Mouse (Mus musculus): ENCODE measurements at regions not wholly inside any gene's neighbourhood (a gene's known extent, or its start where the extent isn't known, plus 50 kb on each side); places are given as distances from the start of the nearest gene placed in this dataset.

GRCm38 (mm10) chr3:140348670-140349069 is 863.5 kb downstream of the Pdha2 start:
- no peak overlapping the region for H3K9ac ChIP-seq (replicated peaks; ENCODE audit: low read depth, low read length)
- no peak overlapping the region for H3K27ac ChIP-seq (ENCODE audit: low read length)
- no peaks in the 10 kb centered on the region for H3K36me3 ChIP-seq (ENCODE audit: control insufficient read depth, insufficient read depth)
- H3K9me3 ChIP-seq (ENCODE audit: control insufficient read depth, low read length) = no peaks in the 10 kb centered on the region
- no peaks in the 10 kb centered on the region for H3K4me1 ChIP-seq (replicated peaks; ENCODE audit: control insufficient read depth, insufficient read depth, low read length)
- no peak for ATAC-seq
- no peak overlapping the region for H3K4me3 ChIP-seq (replicated peaks; ENCODE audit: low read length)
- no peaks in the 10 kb centered on the region for H3K27me3 ChIP-seq (replicated peaks; ENCODE audit: control insufficient read depth, insufficient read depth, low read length)
- WGBS = 31% methylated on average over 3 of the region's 3 CpGs
- no peak overlapping the region for H3K4me2 ChIP-seq (ENCODE audit: low read length)

DNA sequence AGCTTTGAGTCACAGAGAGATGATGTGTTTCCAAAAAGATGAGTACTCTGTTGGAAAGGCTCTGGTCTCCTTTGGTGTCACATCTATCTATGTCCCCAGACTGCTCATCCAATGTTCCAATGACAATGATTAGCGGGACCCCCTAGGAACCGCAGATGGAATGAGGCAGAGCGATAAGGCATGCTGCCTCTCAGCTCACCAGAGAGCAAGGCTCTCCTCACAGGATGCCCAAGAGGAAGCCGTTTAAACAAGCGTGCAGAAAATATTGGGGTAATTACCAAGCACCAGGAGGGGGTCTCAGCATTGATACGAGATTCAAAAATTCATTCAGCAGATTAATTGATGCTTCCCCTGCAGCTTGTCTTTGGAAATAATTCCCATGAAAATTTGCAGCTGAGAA is 871.5 kb downstream of the Pdha2 start:
- no peak overlapping the region for H3K4me3 ChIP-seq (replicated peaks; ENCODE audit: low read length)
- 48% methylated on average over 6 of the region's 6 CpGs for WGBS
- no peak overlapping the region for H3K4me2 ChIP-seq (ENCODE audit: low read length)
- no peak for ATAC-seq
- no peaks in the 10 kb centered on the region for H3K27me3 ChIP-seq (replicated peaks; ENCODE audit: control insufficient read depth, insufficient read depth, low read length)
- H3K4me1 ChIP-seq (replicated peaks; ENCODE audit: control insufficient read depth, insufficient read depth, low read length) = no peaks in the 10 kb centered on the region; the same call in 1 of the 2 replicates
- H3K36me3 ChIP-seq (ENCODE audit: control insufficient read depth, insufficient read depth) = no peaks in the 10 kb centered on the region
- H3K9me3 ChIP-seq (ENCODE audit: control insufficient read depth, low read length) = no peaks in the 10 kb centered on the region
- no peak overlapping the region for H3K27ac ChIP-seq (ENCODE audit: low read length)
- H3K9ac ChIP-seq (replicated peaks; ENCODE audit: low read depth, low read length) = no peak overlapping the region

- ATAC-seq = 0 out of 2 replicates have a peak, but pooled peaks have one; percentile 31
These were observed 898.4 kb downstream of the Pdha2 start for GRCm38 (mm10) chr3:140313795-140314194.

DNA sequence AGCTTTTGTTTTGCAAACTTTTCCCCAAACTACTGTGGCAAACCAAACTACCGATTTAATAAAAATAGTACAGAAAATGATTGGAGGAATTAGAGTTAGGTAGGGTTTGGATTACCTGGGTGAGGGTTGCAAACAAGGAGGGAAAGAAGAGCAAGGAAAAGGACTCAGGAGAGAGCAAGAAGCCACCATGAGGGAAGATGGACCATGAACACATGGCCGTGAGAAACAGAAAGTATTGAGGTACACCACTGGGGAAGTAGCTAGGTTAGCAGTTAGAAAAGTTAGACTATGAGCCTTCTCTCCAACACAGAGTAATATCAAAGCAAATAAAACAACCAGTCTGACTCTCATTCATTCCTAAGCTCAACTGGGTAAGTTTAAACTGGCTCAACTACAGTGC is 912.8 kb downstream of the Pdha2 start:
- H3K27me3 ChIP-seq (replicated peaks; ENCODE audit: control insufficient read depth, insufficient read depth, low read length) = no peaks in the 10 kb centered on the region
- WGBS = 90% methylated on average over 2 of the region's 2 CpGs
- no peaks in the 10 kb centered on the region for H3K36me3 ChIP-seq (ENCODE audit: control insufficient read depth, insufficient read depth)
- H3K4me2 ChIP-seq (ENCODE audit: low read length) = no peak overlapping the region
- H3K9ac ChIP-seq (replicated peaks; ENCODE audit: low read depth, low read length) = no peak overlapping the region
- H3K4me3 ChIP-seq (replicated peaks; ENCODE audit: low read length) = no peak overlapping the region
- no peaks in the 10 kb centered on the region for H3K9me3 ChIP-seq (ENCODE audit: control insufficient read depth, low read length)
- no peak overlapping the region for H3K27ac ChIP-seq (ENCODE audit: low read length)
- H3K4me1 ChIP-seq (replicated peaks; ENCODE audit: control insufficient read depth, insufficient read depth, low read length) = no peaks in the 10 kb centered on the region
- ATAC-seq = no peak

More at GRCm38 (mm10) chr3:140313795-140314194, 898.4 kb downstream of the Pdha2 start:
- Histone ChIP-seq H3K27ac (ENCODE audit: low read length) (no peak overlapping the region), H3K4me1 (replicated peaks; ENCODE audit: control insufficient read depth, insufficient read depth, low read length) (no peaks in the 10 kb centered on the region), H3K9ac (replicated peaks; ENCODE audit: low read depth, low read length) (no peak overlapping the region), H3K36me3 (ENCODE audit: control insufficient read depth, insufficient read depth) (no peaks in the 10 kb centered on the region), H3K4me3 (replicated peaks; ENCODE audit: low read length) (no peak overlapping the region), H3K9me3 (ENCODE audit: control insufficient read depth, low read length) (no peaks in the 10 kb centered on the region), H3K4me2 (ENCODE audit: low read length) (no peak overlapping the region), H3K27me3 (replicated peaks; ENCODE audit: control insufficient read depth, insufficient read depth, low read length) (no peaks in the 10 kb centered on the region)
- 24% methylated on average over 2 of the region's 2 CpGs for WGBS

Data from forebrain, embryonic 16.5 days (tissue).